Mouse (Mus musculus) spleen, embryonic (tissue): ENCODE measurements around the gene Ppa2.

ENCODE experiments used
- CTCF ChIA-PET: fragments of 350-600 bp; sonication (Branson Sonifier 250); formaldehyde crosslinking; loops from one replicate; lab custom pipeline; 2022; lab: Charles Lee

Ppa2 gene

DNA sequence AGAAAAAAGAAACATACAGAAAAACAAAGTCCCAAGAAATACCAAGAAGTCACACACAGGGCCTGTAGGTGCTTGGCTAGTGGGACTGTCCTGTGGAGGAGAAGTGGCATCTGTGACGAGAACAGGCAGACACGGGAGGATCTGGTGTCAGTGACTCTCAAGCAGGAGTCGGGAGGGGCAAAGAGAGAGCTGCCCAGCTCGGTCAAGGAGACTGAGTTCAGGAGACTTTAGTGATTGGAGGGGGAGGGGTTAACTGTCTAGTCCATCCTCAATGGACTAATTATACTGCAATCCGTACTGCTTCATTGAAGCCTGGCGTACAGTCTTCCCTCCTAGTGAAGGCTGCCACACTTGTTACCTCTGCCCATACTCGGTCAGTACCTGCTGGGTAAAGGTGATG, 77.4 kb downstream of the Ppa2 start:
- CTCF ChIA-PET = no interaction called here

DNA sequence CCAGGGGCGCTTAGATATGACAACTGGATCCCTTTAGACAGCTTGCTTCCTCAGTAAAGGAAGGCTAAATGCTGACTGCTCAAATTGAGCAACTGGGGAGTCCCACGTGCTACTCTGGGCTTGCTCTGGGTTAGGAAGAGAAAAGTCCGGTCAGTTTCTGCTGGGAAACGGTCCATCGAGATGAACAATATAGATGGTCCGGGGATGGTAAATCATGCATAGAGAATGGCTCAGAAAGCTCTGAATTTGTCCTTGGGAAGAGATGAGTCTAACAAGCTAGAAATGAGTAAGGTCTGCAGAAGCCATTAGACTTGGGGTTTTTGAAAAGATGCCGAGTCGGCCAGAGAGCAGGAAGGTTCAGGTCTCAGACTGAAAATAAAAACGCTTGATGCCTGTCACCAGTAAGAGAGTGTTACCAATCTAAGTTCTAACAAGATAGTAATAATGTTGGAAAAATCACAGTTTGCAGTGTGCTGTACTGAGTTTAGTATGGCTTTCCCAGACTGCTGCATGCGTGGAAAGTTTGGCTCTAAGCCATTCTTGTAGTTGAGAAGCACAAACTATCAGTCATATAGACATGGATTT, 80.0 kb downstream of the Ppa2 start:
- CTCF ChIA-PET = interaction anchor here (0.5 kb wide), 1 partner anchor 1657 kb away, joined by 3 read pairs; no protein-coding TSS in a partner anchor

DNA sequence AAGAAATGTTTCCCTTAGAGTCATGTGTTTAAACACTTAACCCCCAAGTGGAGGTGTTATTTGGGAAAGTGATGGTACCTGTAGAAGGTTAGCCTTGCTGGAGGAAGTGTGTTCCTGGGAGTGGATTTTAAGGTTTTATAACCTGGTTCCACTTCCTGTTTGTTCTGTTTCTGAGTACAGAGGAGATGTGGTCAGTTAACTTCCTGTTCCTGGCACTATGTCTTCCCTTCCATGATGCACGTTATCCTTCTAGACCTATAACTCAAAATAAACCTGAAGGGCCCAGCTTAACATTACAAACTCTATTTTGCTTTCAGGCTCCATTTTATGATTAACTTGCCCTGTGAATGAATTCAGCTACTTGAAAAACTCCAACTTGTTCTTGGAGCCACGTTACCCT, 84.6 kb downstream of the Ppa2 start:
- CTCF ChIA-PET = no interaction called here

DNA sequence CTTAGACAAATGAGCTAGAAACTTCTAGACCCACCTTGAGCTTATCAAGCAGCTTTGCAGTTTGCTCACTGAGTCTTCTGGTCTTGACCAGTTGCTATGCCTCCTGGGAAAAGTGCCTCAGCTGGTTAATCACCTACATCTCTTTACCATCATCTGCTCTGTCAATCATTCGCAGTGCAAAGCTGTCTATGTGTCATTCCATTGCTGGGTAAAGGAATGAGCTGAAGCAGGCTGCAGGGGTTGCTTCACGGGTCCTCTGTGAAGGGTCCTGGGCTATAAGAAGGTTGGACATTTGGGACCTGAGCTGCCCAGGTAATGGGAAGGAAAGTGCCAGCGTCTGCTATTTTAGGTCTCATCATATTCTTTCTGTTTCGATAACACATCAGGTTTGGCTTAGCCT, 93.9 kb downstream of the Ppa2 start:
- CTCF ChIA-PET = interaction anchor here (0.6 kb wide), 1 partner anchor 21 kb away, joined by 3 read pairs; no protein-coding TSS in a partner anchor

DNA sequence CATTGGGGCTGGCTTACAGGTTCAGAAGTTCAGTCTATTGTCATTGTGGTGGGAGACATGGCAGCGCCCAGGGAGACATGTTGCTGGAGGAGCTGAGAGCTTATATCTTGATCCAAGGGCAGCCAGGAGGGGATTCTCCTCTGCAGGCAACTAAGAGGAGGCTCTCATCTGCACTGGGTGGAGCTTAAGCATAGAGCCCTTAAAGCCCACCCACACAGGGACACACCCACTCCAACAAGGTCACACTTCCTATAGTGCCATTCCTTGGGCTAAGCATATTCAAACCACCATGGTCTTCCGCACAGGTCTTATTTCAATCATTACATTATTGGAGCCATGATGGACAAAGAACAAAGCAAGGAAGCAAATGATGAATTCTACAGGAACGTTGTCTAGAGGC, 95.7 kb downstream of the Ppa2 start:
- CTCF ChIA-PET = no interaction called here

DNA sequence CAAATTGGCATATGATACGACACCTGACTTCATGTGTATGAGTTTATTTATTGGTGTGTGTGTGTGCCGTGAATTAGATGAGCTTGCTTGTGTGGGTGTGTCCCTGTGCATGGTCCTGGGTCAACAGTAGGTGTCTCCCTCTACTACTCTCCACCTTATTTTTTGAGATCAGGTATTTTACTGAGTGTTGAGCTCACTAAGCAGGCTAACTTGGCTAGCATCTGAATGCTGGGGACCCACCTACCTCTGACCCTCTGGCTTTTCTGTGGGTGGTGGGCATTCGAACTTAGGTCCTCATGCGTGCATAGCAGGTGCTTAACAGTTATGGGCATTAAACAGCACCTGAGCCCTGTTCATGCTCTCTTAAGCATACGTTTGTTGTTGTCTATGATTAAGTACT, 96.3 kb downstream of the Ppa2 start:
- CTCF ChIA-PET = no interaction called here

DNA sequence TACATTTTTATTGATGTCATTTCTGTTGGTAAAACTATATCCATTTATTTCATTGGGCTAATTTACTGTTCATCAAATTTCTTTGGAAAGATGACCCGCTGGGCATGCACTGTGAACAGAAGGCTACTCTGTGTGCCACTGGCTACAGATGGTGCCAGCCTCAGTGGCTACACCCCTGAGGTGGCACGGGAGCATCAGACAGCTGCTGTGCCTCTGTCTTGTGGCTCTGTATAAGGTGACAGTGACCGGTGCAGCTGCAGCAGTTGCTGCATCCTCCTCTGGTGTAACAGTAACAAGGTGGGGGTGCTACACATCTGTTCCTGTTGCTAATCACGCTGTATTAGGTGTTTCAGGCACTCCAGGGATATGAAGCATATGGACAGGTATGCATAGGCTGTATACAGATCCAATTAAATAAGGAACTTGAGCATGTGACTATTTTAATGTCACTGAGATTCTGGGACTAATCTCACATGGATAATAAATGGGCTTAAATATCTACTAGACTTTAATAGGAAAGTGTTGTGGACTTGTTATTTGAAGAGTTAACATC, 101.3 kb downstream of the Ppa2 start:
- CTCF ChIA-PET = no interaction called here

DNA sequence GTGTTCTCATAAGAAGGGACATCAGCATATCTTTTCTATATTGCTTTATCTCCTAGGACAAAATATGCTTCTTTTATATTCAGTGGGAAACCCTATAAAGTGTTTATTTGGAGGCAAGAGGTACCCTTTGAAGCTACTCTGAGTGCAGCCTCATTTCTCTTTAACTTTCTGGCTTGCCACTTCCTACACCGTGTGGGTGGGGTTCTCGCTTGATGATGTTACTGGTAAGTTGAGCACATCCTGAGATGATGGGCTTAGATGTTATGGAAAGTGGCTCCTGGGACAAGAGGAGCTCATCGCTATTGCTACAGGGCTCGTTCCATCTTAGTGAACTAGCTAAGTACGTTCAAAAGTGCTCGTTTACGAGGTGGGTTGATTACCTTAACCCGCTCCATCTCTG, 101.9 kb downstream of the Ppa2 start:
- CTCF ChIA-PET = no interaction called here

DNA sequence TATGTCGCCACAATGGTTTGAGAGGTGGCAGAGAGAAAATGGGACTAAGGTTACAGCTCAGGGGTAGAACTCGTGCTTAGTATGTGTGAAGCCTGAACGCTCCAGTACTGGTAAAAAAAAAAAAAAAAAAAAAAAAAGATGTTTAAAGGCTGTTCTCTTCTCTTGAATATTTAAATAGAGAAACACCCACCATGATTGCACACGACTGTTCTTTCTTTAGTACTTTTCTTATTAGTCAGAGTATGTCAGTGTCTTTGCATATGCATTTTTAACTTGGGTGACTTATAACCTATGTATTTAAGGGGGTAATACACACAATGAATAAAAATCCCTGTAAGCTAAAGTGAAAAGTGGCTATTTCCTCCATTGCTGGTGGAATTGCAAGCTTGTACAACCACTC, 104.8 kb downstream of the Ppa2 start:
- CTCF ChIA-PET = no interaction called here

DNA sequence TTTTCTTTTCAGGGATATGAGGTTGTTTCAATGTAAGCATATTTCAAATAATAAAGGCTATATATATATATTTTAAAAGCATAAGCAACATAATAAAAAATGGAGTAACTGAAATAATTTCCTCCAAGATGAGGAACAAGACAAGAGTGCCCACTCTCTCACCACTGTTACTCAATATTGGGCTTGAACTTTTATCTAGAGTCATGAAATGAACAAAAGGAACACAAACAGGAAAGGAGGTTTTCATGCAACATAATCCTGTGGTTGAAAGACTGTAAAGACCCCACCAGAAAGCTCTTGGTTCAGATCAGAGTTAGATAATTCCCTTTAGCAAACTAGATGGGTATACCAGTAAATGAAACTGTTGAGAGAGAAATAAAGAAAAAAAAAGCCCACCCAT, 113.2 kb downstream of the Ppa2 start:
- CTCF ChIA-PET = no interaction called here
